Comparison of ENCODE assay signal across 33 mouse cellular contexts in the genomic region with DNA sequence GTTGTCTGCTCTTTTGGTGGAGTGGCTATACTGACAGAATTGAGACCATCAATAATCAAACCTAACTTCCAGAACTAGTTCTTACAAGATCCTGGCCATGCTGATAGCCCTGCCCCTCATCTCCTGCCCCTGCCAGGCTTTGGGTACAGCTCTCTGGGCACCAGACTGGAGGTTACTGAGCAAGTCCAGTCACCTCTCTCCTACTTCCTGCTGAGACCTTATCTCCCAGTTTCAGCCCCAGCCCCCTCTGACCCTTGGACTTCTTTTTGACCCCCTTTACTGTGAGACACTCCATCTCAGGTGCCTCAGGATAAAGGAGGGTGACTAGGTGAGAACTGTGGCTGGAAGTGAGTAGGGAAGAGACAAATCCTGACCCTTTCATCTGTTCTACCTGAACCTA. TPM values are rescaled to one million over a fixed set of nuclear protein-coding genes. Genes with fewer than 3 reads are reported as not detected.
"Had no signal": no experiment of that assay in that cellular context is flagged by ENCODE, and none has a peak within 500 bp of the region (broad histone marks: within the 10 kb centered on the region; RNA-seq: fewer than 3 reads in every experiment).

No protein-coding gene starts in this region.

- H3K4me3 ChIP-seq: kidney, embryonic 15.5 days; left cerebral cortex, adult 2 months; liver, embryonic 13.5 days; midbrain, embryonic 12.5 days; myocyte; stomach, embryonic 15.5 days had no signal

- DNase-seq: kidney, adult 11 months; kidney, adult 8-10 months; kidney, postnatal 10 days; kidney, postnatal 36 days; layer of hippocampus, postnatal 36 days; liver, embryonic 13.5 days; lung, adult 2 months; lung, postnatal 14 days; lung, postnatal 4 days; thymus, adult 2 months; thymus, postnatal 14 days; thymus, postnatal 4 days had no signal

- H3K27ac ChIP-seq: kidney, embryonic 15.5 days; left cerebral cortex, adult 2 months; liver, embryonic 13.5 days; midbrain, embryonic 12.5 days; stomach, embryonic 15.5 days had no signal

- H3K36me3 ChIP-seq: kidney, embryonic 15.5 days; liver, embryonic 13.5 days; midbrain, embryonic 12.5 days; stomach, embryonic 15.5 days had no signal

- H3K4me2 ChIP-seq: kidney, embryonic 15.5 days; liver, embryonic 13.5 days; midbrain, embryonic 12.5 days; stomach, embryonic 15.5 days had no signal

- ATAC-seq: midbrain, embryonic 16.5 days had no signal

- H3K9ac ChIP-seq: kidney, embryonic 15.5 days; liver, embryonic 13.5 days; midbrain, embryonic 12.5 days; stomach, embryonic 15.5 days had no signal

- H3K9me3 ChIP-seq: kidney, embryonic 15.5 days; liver, embryonic 13.5 days; midbrain, embryonic 12.5 days; stomach, embryonic 15.5 days had no signal

- H3K27me3 ChIP-seq: kidney, embryonic 15.5 days; stomach, embryonic 15.5 days had no signal

RNA-seq across cellular contexts. Expression of a gene that starts 0.8 kb away (rescaled TPM):
- total RNA-seq: layer of hippocampus, adult 8-10 months; layer of hippocampus, postnatal 10 days; layer of hippocampus, postnatal 36 days; left cerebral cortex, adult 2 months; left cerebral cortex, postnatal 10 days; left cerebral cortex, postnatal 36 days; liver, adult 2 months; megakaryocyte progenitor cell, adult 5-6 weeks; megakaryocyte-erythroid progenitor cell, adult 5-6 weeks; monocyte, adult 5-6 weeks had no signal
- polyA plus RNA-seq: kidney, embryonic 15.5 days; limb, embryonic 11.5 days; limb, embryonic 14.5 days; liver, adult 2 months; liver, embryonic 13.5 days; liver, embryonic 16.5 days; lung, adult 2 months; lung, embryonic 16.5 days; midbrain, embryonic 12.5 days; midbrain, embryonic 16.5 days; neural tube, embryonic 11.5 days; neural tube, embryonic 14.5 days; small intestine, adult 2 months; thymus, adult 2 months had no signal

RNA-seq across cellular contexts. Expression of a gene that starts 5.5 kb away (rescaled TPM):
- polyA plus RNA-seq: midbrain, embryonic 16.5 days; neural tube, embryonic 11.5 days; neural tube, embryonic 14.5 days had no signal

RNA-seq across cellular contexts. Expression of a gene that starts 7.4 kb away (rescaled TPM):
- total RNA-seq: layer of hippocampus, adult 8-10 months; layer of hippocampus, postnatal 10 days; layer of hippocampus, postnatal 36 days; left cerebral cortex, adult 2 months; left cerebral cortex, postnatal 10 days; left cerebral cortex, postnatal 36 days; liver, adult 2 months; megakaryocyte progenitor cell, adult 5-6 weeks; megakaryocyte-erythroid progenitor cell, adult 5-6 weeks; monocyte, adult 5-6 weeks had no signal
- polyA plus RNA-seq: kidney, embryonic 15.5 days; limb, embryonic 11.5 days; limb, embryonic 14.5 days; liver, adult 2 months; liver, embryonic 13.5 days; liver, embryonic 16.5 days; lung, adult 2 months; lung, embryonic 16.5 days; midbrain, embryonic 12.5 days; midbrain, embryonic 16.5 days; neural tube, embryonic 11.5 days; neural tube, embryonic 14.5 days; small intestine, adult 2 months; stomach, embryonic 15.5 days; thymus, adult 2 months had no signal

RNA-seq across cellular contexts. Expression of a gene that starts 19.1 kb away (rescaled TPM):
- total RNA-seq: layer of hippocampus, adult 8-10 months; layer of hippocampus, postnatal 10 days; layer of hippocampus, postnatal 36 days; left cerebral cortex, adult 2 months; left cerebral cortex, postnatal 10 days; left cerebral cortex, postnatal 36 days; liver, adult 2 months; megakaryocyte progenitor cell, adult 5-6 weeks; megakaryocyte-erythroid progenitor cell, adult 5-6 weeks; monocyte, adult 5-6 weeks had no signal
- polyA plus RNA-seq: kidney, embryonic 15.5 days; limb, embryonic 11.5 days; limb, embryonic 14.5 days; liver, adult 2 months; liver, embryonic 13.5 days; liver, embryonic 16.5 days; lung, adult 2 months; lung, embryonic 16.5 days; midbrain, embryonic 12.5 days; midbrain, embryonic 16.5 days; myocyte; neural tube, embryonic 11.5 days; neural tube, embryonic 14.5 days; small intestine, adult 2 months; stomach, embryonic 15.5 days; thymus, adult 2 months had no signal
